Mouse (Mus musculus) forebrain, embryonic 12.5 days (tissue): Measurements from ENCODE around the gene 1700018B08Rik. TPM values are rescaled to one million over a fixed set of nuclear protein-coding genes. Genes with fewer than 3 reads are reported as not detected.

Experiments used
- ATAC-seq: fragments of 200-750 bp; cut with Nextera tagmentation; 2 replicates; pipeline ENCODE4 v1.8.0; 2017; ENCODE audit warnings: moderate TSS enrichment; ENCODE audit not compliant: low FRiP score
- H3K27ac ChIP-seq: fragments of 300-500 bp; sonication (generic); 2 replicates; pipeline ENCODE4 v1.5.1; 2016; ENCODE audit warnings: mild to moderate bottlenecking
- H3K27me3 ChIP-seq: fragments of 300-500 bp; sonication (generic); 2 replicates; pipeline ENCODE4 v1.6.1; 2016; ENCODE audit warnings: mild to moderate bottlenecking
- H3K36me3 ChIP-seq: fragments of 300-500 bp; sonication (generic); replicated peaks from 2 replicates; pipeline ENCODE4 v1.6.1; 2016; ENCODE audit warnings: mild to moderate bottlenecking
- H3K4me1 ChIP-seq: fragments of 300-500 bp; sonication (generic); 2 replicates; pipeline ENCODE4 v1.6.1; 2016
- H3K4me2 ChIP-seq: fragments of 300-500 bp; sonication (generic); 2 replicates; pipeline ENCODE4 v1.6.1; 2016; ENCODE audit warnings: mild to moderate bottlenecking, moderate library complexity
- H3K4me3 ChIP-seq: fragments of 300-500 bp; sonication (generic); replicated peaks from 2 replicates; pipeline ENCODE4 v1.5.1; 2016; ENCODE audit warnings: mild to moderate bottlenecking
- H3K9ac ChIP-seq: fragments of 300-500 bp; sonication (generic); 2 replicates; pipeline ENCODE4 v1.6.1; 2016; ENCODE audit warnings: mild to moderate bottlenecking
- H3K9me3 ChIP-seq: fragments of 300-500 bp; sonication (generic); 2 replicates; pipeline ENCODE4 v1.6.1; 2016
- WGBS: fragments of 180-500 bp; shearing (Covaris S2); methylation state at CpG from one replicate; pipeline ENCODE4 v1.1.7; 2016; 5-methylcytosine and 5-hydroxymethylcytosine counted together
- polyA plus RNA-seq: library from polyadenylated mRNA; unstranded; fragments of >200 nt; fragmentation: Nextera tagmentation; extraction: Ambion mirVana; gene quantifications from 2 replicates; pipeline ENCODE4 v1.2.1, GENCODE M21; 2016

The 1700018B08Rik gene
- polyA plus RNA-seq, 1 experiment from 2014 or later: not detected

GRCm38 (mm10) chr8:121578676-121579451 lies 34.7 kb upstream of the 1700018B08Rik start, which contains the start of gene Fbxo31:
Fbxo31 (minus strand) TSS chr8:121578806.
- Histone ChIP-seq H3K9me3 (no peaks in the 10 kb centered on the region), H3K27me3 (no peaks in the 10 kb centered on the region)

DNA sequence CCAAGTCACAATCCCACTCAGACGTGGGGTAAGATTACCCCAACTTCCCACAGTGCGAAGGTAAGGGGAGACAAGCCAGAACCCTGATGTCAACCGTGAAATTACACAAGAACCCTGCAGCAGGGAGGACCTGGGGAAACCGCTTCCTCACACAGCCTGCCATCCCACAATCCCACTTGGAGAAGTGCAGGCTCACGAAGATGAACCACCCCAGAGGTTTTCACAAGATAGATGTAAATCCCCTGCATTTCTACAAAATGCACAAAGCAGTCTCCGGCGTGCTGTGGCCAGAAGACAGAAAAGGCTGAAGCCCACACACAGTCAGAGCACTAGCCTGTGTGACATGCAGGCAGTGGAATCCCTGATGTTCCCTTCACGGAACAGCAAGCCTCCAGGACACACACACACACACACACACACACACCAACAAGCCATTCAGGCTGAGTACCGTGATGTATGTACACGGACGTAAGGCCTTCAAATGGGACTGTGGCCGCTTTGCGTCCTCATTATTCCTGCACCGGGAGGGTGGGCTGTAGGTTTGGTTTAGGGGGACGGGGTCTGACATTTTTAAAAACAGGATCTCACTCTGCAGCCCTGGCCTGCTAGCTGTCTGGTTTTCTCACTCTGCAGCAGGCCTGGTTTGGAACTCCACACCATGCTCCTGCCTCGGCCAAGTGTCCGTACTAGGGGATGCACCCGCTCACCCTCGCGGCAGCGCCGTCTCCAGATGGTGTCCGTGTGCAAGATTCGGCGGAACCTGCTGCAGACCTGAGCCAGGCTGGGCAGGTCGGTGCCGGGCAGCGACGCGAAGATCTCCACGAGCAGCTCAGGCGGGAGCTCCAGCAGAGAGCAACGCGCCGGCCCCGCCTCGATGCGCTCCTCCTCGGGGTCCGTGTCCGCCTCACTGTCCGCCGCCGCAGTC lies 33.9 kb upstream of the 1700018B08Rik start:
- Histone ChIP-seq H3K9ac (peak overlapping the region; percentile 85), H3K4me2 (peak overlapping the region; percentile 67), H3K4me1 (peaks cover 30% of the 10 kb centered on the region), H3K27ac (peak overlapping the region; percentile 69), H3K4me3 (peak overlapping the region; percentile 88), H3K36me3 (no peaks in the 10 kb centered on the region), H3K27me3 (no peaks in the 10 kb centered on the region), H3K9me3 (no peaks in the 10 kb centered on the region)
- 2% methylated on average over 43 of the region's 44 CpGs for WGBS
- ATAC-seq: peak; percentile 30; the same call in 1 of the 2 replicates

More at GRCm38 (mm10) chr8:121578676-121579451, 34.7 kb upstream of the 1700018B08Rik start, which contains the start of gene Fbxo31:
- H3K4me1 ChIP-seq: peaks cover 30% of the 10 kb centered on the region
- H3K4me3 ChIP-seq: peak within 1 kb of the TSS; percentile 88
- peak; percentile 95 for ATAC-seq
- peak within 1 kb of the TSS; percentile 85 for H3K9ac ChIP-seq
- no peaks in the 10 kb centered on the region for H3K36me3 ChIP-seq
- H3K4me2 ChIP-seq: peak within 1 kb of the TSS; percentile 67
- WGBS: under 1% methylated on average over 62 of the region's 63 CpGs
- peak within 1 kb of the TSS; percentile 69 for H3K27ac ChIP-seq

GRCm38 (mm10) chr8:121575661-121576060 lies 31.5 kb upstream of the 1700018B08Rik start:
- peaks cover 30% of the 10 kb centered on the region for H3K4me1 ChIP-seq
- H3K4me3 ChIP-seq: no peak overlapping the region
- no peaks in the 10 kb centered on the region for H3K27me3 ChIP-seq
- H3K36me3 ChIP-seq: no peaks in the 10 kb centered on the region
- WGBS: 91% methylated on average over 3 of the region's 3 CpGs
- no peak for ATAC-seq
- no peaks in the 10 kb centered on the region for H3K9me3 ChIP-seq
- no peak overlapping the region for H3K9ac ChIP-seq
- H3K27ac ChIP-seq: no peak overlapping the region
- no peak overlapping the region for H3K4me2 ChIP-seq

DNA sequence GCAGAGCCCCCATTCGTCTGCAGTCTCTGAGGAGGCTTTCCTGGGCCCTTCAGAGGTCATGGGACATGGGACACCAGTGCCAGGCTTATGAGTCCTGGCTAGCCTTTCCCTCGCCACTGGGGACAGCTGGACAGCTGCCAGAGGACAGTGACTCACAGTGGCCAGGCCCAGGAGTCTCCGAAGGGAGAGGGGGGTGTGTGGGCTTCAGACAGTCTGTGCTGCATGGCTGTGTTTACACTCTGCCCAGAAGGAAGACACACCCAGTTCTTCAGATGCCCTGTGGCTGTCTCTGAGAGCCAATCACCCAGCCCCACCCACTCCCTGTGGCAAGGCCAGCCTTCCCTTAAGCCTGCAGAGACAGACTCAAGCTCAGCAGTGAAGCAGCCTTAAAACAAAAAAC lies 29.2 kb upstream of the 1700018B08Rik start:
- Histone ChIP-seq H3K36me3 (no peaks in the 10 kb centered on the region), H3K4me2 (no peak overlapping the region), H3K27me3 (no peaks in the 10 kb centered on the region), H3K4me1 (peaks cover 28% of the 10 kb centered on the region), H3K4me3 (no peak overlapping the region), H3K9me3 (no peaks in the 10 kb centered on the region), H3K9ac (no peak overlapping the region), H3K27ac (no peak overlapping the region)
- WGBS: 62% methylated on average over 3 of the region's 3 CpGs
- no peak; the same call in 1 of the 2 replicates for ATAC-seq

GRCm38 (mm10) chr8:121572121-121572520 lies 28.0 kb upstream of the 1700018B08Rik start:
- H3K4me2 ChIP-seq: no peak overlapping the region
- H3K4me1 ChIP-seq: peaks cover 19% of the 10 kb centered on the region
- 80% methylated on average over 7 of the region's 7 CpGs for WGBS
- no peaks in the 10 kb centered on the region for H3K9me3 ChIP-seq
- H3K27me3 ChIP-seq: no peaks in the 10 kb centered on the region
- no peak overlapping the region for H3K9ac ChIP-seq
- H3K36me3 ChIP-seq: no peaks in the 10 kb centered on the region
- H3K27ac ChIP-seq: no peak overlapping the region
- H3K4me3 ChIP-seq: no peak overlapping the region
- no peak for ATAC-seq

DNA sequence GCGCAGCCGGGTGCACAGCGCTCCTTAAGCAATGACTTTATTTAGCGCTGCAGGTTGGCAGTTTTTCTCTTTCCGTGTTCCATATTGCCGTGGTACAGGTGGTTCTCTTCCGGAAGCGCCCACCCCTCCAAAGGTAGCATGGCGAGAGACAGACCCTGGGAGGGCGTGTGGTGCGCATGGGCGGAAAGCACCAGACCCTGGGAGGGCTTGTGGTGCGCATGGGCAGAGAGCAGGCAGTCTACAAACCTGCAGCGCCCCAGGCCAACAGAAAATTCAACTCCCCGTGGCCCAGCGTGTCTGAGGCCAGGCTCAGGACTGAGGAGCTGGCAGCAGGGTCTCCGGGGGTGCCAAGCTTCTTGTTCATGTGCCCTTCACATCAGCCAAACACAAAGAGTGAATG lies 26.7 kb upstream of the 1700018B08Rik start:
- no peak overlapping the region for H3K4me3 ChIP-seq
- no peak overlapping the region for H3K27ac ChIP-seq
- no peak overlapping the region for H3K4me2 ChIP-seq
- no peak for ATAC-seq
- no peaks in the 10 kb centered on the region for H3K36me3 ChIP-seq
- no peak overlapping the region for H3K9ac ChIP-seq
- WGBS: 86% methylated on average over 17 of the region's 17 CpGs
- peaks cover 6% of the 10 kb centered on the region; the same call in 1 of the 2 replicates for H3K4me1 ChIP-seq
- H3K27me3 ChIP-seq: no peaks in the 10 kb centered on the region
- H3K9me3 ChIP-seq: no peaks in the 10 kb centered on the region

GRCm38 (mm10) chr8:121570335-121570734 lies 26.2 kb upstream of the 1700018B08Rik start:
- Histone ChIP-seq H3K27ac (no peak overlapping the region), H3K36me3 (no peaks in the 10 kb centered on the region), H3K9ac (no peak overlapping the region), H3K27me3 (no peaks in the 10 kb centered on the region), H3K9me3 (no peaks in the 10 kb centered on the region), H3K4me2 (no peak overlapping the region), H3K4me3 (no peak overlapping the region), H3K4me1 (peaks cover 5% of the 10 kb centered on the region; the same call in 1 of the 2 replicates)
- WGBS: 91% methylated on average over 21 of the region's 21 CpGs
- ATAC-seq: no peak

DNA sequence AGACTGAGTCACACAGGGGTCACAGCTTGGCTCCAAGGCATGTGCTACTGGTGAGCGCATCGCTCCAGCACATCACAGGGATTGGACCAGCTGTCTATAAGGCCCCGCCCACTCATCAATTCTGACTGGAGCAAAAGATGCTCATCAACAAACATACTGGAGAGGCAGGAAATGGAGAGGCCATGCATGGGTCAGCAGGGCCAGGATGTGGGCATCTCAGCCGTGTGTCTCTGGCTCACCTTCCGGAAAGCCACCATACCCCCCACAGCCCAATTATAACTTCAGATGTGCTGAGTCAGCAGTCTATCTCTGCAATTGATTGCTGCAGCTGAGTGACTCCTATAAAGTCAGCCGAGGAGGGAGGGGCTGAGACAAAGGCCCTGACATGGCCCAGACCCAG lies 24.2 kb upstream of the 1700018B08Rik start:
- H3K36me3 ChIP-seq: peaks cover 6% of the 10 kb centered on the region; the same call in 1 of the 2 replicates
- peaks cover 5% of the 10 kb centered on the region; the same call in 1 of the 2 replicates for H3K4me1 ChIP-seq
- WGBS: 84% methylated on average over 6 of the region's 6 CpGs
- H3K4me3 ChIP-seq: no peak overlapping the region
- H3K27me3 ChIP-seq: no peaks in the 10 kb centered on the region
- no peaks in the 10 kb centered on the region for H3K9me3 ChIP-seq
- H3K27ac ChIP-seq: no peak overlapping the region
- no peak overlapping the region for H3K4me2 ChIP-seq
- H3K9ac ChIP-seq: no peak overlapping the region
- ATAC-seq: no peak

- H3K4me2 ChIP-seq: no peak overlapping the region
- no peak overlapping the region for H3K27ac ChIP-seq
- ATAC-seq: no peak
- no peak overlapping the region for H3K9ac ChIP-seq
- no peaks in the 10 kb centered on the region for H3K27me3 ChIP-seq
- H3K9me3 ChIP-seq: no peaks in the 10 kb centered on the region
- 0 out of 2 replicates have a peak, but pooled peaks cover 4% of the 10 kb centered on the region for H3K4me1 ChIP-seq
- WGBS: 79% methylated on average over 6 of the region's 6 CpGs
- no peak overlapping the region for H3K4me3 ChIP-seq
- peaks cover 21% of the 10 kb centered on the region for H3K36me3 ChIP-seq
Observed at GRCm38 (mm10) chr8:121563701-121564100, 19.6 kb upstream of the 1700018B08Rik start.

DNA sequence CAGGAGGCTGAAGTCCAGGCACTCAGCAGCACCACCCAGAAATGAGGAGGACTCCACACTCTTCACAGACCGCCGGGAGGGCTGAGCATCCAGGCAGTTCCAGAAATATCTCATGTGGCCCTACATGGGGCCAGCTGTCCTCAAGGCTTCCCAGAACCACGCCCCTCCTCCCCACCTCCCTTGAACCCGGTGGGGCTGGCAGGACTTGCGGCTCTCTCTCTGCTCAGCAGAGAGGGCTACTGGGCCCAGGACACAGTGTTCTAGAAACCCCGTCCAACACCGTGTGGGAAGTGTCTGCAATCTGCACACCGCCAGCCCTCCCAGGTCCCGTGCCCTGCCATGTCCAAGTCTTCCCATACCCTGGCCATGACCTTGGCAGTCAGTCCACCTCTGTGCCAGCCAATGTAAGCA lies 18.8 kb upstream of the 1700018B08Rik start:
- H3K9me3 ChIP-seq: no peaks in the 10 kb centered on the region
- H3K27me3 ChIP-seq: no peaks in the 10 kb centered on the region
- no peak for ATAC-seq
- H3K36me3 ChIP-seq: peaks cover 27% of the 10 kb centered on the region
- 86% methylated on average over 9 of the region's 9 CpGs for WGBS
- no peak overlapping the region for H3K9ac ChIP-seq
- no peak overlapping the region for H3K4me3 ChIP-seq
- no peaks in the 10 kb centered on the region for H3K4me1 ChIP-seq
- no peak overlapping the region for H3K27ac ChIP-seq
- H3K4me2 ChIP-seq: no peak overlapping the region

DNA sequence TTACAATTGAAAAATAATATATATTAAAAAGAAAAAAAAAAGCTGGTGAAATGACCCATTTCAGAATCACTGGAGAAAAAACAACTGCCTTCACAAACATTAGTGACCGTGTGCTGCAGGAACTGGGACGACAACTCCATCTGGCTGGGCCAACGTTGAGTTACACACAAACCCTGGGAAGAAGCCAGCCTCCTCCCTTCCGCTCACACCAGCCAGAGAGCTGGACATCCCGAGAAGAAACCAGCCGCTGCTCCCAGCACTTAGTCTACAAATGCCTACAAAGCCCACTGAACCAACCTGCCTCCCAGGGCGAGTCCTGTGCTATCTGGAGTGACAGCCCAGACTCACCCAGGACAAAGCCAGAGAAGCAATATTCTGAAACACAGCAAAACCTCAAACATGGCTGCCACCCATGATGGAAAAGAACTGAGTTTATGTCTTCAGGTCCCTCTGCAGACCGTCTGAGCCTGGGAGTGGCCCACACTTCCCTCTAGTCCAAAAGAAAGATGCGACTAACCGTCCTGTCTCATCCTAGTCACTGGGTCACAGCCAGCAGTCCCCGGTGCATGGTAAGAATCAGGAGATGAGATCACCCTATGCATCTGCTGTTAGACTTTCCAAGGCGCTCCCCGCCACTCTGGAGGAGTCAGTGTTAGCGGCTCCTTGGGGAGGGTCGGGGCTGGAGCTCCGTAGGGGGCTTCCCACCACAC lies 17.7 kb upstream of the 1700018B08Rik start:
- no peak for ATAC-seq
- Histone ChIP-seq H3K27ac (no peak overlapping the region), H3K4me2 (no peak overlapping the region), H3K4me3 (no peak overlapping the region), H3K36me3 (peaks cover 27% of the 10 kb centered on the region), H3K27me3 (no peaks in the 10 kb centered on the region), H3K9me3 (no peaks in the 10 kb centered on the region), H3K9ac (no peak overlapping the region), H3K4me1 (no peaks in the 10 kb centered on the region)
- 87% methylated on average over 16 of the region's 16 CpGs for WGBS
